Mouse (Mus musculus): ENCODE data around the gene Irf4. TPM values are rescaled to one million over a fixed set of nuclear protein-coding genes. Genes with fewer than 3 reads are reported as not detected.

Gene Irf4
- 1 to 10 TPM in 1 of 2 experiments, under 1 TPM in 1; 0.90 to 1.5 TPM for total RNA-seq (2021)
- long read RNA-seq, experiment 1 = 0 reads
- long read RNA-seq, experiment 2 = 0 reads

DNA sequence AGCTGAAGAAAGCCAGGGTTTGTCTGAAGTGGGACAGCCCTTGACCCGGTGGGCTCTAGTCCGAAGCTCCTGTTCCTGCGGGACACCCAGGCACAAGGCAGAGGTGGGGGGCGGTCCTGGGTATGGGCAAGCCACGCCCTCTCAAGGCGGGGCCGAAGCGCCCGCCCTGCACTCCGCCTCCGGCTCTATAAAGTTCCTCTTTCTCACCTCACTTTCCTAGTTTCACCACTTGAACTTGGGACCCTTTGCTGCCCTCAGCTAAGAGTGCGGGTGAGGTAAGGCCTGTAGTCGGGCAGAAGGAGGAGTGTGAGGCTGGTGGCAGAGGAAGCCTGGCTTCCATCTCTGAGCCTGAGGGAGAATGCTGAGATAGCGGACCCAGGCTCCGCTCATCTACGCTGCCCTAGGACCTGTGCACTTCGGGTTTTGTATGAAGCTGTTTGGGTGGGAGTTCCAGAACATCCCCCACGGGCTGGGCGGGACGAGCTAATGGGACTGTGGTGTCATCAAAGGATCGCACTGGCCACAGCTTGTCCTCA is at the start of gene Irf4:
TSS of gene Irf4 (plus strand) at position 206 of the 536 bp plus-strand sequence.
- no peak for DNase-seq (ENCODE audit: low spot score in 2 of 2)

DNA sequence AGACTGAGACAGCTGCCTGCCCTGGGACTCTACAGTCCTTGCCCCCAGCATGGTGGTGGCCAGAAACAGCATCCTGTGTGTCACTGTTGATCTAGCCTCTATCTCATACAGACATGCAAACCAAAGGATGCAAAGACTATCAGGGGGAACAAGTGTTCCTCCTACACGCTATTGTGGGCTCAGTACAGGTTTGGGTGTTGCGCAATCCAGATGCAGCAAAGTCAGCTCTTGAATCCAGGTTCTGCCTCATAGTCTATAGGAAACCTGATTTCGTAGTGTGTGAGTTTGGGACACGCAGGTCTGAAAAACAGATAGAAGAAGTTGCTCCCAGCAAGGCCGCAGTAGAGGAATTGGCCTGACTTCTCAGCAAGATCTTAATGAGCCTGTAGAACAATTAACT is 46.3 kb upstream of the Irf4 start:
- DNase-seq (ENCODE audit: low spot score in 2 of 2) = no peak

DNA sequence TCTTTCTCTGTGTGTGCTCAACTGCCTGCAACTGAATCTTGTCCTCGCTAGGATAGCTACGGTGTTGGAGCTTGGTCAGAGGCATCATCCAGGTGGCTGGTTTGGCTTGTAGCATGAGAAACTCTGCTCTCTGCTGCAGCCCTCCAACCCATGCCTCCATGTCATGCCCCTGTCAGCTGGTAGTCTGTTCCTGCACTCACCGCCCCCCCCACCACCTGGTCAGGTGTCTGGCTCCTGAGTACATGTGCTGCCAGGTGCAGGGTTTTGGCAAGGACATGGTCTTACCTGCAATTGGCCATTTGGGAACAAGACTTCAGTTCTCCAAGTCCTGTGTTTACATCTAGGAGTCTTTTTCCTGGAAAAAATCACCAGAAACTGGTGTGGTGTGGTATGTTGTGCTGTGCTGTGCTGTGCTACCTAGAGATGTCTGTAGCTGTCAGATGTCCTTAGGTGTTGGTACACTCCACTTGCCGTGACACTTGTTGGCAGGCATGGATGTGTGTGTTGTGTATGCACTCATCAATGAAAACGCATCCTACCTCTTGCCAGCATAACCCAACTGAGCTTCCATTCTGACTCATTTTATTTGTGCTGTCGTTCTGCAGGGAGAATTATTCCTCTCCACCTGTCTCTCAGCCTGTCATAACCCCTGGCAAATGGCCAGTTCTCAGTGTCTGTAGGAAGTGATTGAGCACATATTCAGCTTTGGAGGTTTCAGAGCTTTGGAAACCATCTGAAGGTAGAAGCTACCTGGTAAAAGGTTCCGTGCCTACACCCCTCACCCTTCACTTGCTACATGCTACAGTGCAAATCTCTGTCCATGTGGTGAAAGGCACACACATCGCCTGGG is 44.6 kb upstream of the Irf4 start:
- no peak for DNase-seq (ENCODE audit: low spot score in 2 of 2)

DNA sequence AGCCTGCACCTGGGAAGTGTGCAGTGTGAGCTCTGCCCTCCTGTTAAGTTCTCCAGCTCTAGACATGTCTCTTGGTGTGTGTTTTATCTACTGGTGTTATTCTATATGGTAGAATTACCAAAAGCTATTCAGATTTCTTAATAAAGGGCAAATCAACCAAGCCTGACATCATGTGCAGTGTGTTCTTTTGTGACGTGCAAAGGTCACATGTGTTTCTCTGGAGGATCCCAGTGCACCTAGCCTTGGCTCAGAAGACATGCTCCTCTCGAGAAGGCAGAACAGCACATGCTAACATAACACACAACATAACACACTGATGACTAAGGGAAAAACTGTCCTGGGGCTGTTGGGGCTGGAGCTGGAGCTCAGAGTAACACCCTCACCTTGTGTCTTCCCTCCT is 38.0 kb upstream of the Irf4 start:
- no peak for DNase-seq (ENCODE audit: low spot score in 2 of 2)

DNA sequence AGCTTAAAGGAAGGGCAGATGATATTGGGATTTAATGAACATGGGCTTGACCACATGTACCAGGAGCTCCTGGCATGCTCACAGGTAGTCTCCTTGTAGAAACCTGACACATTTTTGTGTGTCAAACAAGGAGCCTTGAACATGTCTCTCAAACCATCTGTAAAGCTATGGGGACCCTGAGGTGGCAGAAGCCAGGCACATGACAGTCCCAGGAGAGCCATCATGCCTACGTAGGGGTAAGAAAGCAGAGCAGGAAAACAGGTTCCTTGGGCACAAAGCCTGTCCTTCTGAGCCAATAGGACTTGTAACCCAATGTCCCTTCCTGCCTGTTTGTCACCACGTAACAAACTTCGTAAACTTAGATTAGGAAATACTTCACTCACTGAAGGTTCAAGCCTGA is 37.3 kb upstream of the Irf4 start:
- no peak for DNase-seq (ENCODE audit: low spot score in 2 of 2)

DNA sequence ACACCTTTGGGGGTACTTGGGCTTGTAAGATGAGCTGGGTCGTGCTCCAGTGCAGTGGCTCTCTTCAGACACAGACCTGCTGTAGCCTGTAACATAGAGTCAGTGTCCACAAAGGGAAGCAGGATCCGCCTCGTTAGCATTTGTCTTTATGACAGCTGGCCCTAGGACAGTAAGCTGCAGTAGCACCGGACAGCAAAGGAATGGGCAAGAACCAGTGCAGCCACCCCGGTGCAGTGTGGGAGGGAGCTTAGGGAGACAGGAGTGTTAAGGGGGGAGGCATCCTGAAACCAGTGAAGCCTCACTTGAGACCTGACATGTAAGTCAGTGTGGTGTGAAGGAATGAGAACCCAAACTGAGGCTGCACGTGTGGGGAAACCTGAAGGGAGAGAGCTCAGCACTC is 36.7 kb upstream of the Irf4 start:
- no peak for DNase-seq (ENCODE audit: low spot score in 2 of 2)

- no peak for DNase-seq (ENCODE audit: low spot score in 2 of 2)
These were observed 35.4 kb upstream of the Irf4 start for GRCm38 (mm10) chr13:30713621-30714020.

- no peak for DNase-seq (ENCODE audit: low spot score in 2 of 2)
These were observed 34.5 kb upstream of the Irf4 start for GRCm38 (mm10) chr13:30714552-30714951.

DNA sequence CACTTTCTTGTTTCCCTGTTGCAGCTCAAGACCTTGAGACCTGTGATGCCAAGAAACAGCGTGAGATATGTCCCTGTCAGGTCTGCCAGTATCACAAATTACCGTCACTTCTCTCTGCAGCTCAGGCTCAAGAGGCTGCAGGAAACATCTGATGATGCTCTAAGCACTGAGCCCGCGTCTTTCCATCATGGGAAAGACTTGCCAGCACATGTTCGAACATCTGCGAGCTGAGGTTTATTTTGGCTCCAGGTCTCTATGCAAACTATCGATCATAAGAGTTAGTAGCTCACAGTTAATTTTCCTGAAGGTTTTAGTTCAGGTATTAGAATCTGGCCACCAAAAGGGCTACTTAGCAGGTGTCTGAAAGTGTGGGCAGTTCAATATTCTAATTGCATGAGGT is 34.0 kb upstream of the Irf4 start:
- no peak for DNase-seq (ENCODE audit: low spot score in 2 of 2)

DNA sequence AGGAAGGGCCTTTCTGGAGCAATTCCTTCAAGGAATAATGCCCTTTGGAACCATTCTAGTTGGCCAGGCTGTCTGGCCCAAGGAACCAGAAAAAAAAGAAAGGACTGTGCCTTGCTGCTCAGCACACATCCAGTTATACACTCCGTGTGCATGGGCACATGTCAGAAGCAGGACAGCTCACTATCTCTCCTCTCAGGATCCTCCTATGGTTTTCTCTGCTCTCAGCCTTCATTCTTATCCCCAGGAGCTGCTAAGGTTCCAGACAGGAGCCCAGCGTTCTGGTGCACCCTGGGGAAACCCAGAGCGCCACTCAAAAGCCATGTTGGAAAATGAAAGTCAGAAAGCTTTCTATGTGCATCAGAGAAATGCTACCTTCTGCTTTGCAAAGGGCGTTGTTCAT is 33.5 kb upstream of the Irf4 start:
- DNase-seq (ENCODE audit: low spot score in 2 of 2) = no peak

DNA sequence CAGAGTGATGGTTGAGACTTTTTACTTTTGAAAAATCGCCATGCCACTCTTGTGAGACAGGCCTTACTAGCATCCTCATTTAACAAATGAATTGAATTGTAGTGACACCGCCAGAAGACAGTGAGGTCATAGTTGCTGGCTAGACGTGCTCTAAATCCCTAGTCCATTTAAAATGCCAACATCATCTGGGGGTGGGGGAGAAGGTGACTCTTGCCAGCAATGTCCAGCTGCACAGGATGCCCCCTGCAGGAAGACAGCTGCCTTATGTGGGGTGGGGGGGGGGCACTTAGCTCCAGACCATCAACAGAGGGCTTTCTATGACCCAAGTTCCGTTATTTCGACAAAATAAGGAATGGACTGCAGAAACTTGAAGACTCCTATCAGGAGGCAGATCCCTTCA is 32.4 kb upstream of the Irf4 start:
- no peak for DNase-seq (ENCODE audit: low spot score in 2 of 2)

- no peak for DNase-seq (ENCODE audit: low spot score in 2 of 2)
These were observed 26.4 kb upstream of the Irf4 start for GRCm38 (mm10) chr13:30722601-30723000.

DNA sequence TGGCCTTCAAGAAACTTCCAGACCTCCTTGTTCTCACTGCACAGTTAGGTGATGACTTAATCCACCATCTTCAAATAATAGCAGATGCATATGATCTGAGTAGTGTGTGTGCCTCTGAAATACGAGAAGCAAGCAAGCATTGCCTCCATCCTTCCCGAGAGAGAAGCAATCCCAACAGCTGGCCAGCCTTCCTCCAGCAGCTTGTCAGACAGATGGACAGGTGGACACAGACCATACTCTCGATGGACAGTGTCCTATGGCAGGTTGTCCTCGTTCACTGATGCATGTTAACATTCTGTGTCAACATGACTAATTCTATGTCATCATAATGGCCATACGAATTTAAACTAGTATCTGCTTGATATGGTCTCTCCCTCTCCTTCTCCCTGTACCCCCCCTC is 25.8 kb upstream of the Irf4 start:
- DNase-seq (ENCODE audit: low spot score in 2 of 2) = no peak

DNA sequence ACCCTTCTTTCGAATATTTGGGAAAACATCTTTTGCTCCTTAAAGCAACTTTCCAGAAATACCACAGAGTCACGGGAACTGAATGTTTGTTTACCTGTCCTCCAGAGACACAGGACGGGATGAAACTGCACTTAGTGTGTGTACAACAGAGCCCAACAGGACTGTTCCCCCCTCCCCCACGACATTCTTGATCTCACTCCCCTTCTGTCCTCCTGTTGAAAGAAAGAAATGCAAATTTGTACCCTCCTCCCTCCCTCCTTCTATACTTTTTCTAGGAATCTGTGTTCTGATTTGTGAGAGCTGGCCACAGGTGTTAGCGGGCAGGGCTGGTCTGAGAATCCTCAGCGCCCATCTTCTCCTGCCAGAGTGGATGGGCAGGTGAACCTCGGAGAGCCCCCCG is 25.2 kb upstream of the Irf4 start:
- no peak for DNase-seq (ENCODE audit: low spot score in 2 of 2)

DNA sequence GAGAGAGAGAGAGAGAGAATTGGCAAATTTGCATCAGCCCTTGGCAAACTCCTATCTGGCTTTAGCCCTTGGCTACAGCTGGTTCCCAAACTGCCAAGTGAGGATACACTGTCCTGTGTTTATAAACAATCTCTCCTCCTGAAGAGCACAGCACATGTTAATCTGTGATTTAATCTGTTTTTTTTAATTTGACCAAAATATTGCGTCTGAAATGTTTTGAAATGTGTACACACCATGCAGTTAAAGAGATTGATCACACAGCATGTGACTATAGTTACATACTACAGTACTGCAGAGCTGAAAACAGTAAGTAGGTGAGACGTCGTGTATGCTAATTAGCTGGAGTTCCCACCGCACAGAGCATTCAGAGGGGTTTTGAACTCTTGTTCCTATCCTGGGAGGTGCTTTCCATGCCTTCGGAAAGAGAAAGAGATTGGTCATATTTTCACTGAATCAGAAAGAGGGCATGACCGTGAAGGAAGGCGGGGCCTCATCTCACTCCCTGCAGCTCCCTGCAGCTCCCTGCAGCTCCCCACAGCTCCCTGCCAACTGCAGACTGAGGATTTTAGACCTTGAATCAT is 24.2 kb upstream of the Irf4 start:
- no peak for DNase-seq (ENCODE audit: low spot score in 2 of 2)

GRCm38 (mm10) chr13:30726879-30727278 is 22.1 kb upstream of the Irf4 start:
- no peak for DNase-seq (ENCODE audit: low spot score in 2 of 2)

GRCm38 (mm10) chr13:30728155-30728554 is 20.9 kb upstream of the Irf4 start:
- DNase-seq (ENCODE audit: low spot score in 2 of 2) = no peak

DNA sequence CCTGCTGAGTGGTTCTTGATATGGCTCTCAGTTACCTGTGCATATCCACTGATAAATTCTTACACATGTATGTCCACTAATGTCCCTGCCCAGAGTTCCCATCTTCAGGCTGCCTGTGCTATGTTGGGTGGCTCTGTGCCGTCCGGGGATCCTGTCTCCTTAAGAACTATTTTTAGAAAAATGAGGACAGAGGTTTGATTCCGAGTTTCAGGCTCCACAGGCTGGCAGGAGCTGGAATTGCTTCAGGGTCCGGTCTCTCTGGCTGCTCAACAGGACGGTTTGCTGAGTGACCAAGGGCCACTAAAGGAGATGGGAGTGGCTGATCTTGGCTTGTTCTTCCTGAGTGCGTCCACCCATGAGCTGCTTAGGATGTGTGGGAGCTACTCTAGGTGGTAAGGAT is 19.8 kb upstream of the Irf4 start:
- DNase-seq (ENCODE audit: low spot score in 2 of 2) = no peak

DNA sequence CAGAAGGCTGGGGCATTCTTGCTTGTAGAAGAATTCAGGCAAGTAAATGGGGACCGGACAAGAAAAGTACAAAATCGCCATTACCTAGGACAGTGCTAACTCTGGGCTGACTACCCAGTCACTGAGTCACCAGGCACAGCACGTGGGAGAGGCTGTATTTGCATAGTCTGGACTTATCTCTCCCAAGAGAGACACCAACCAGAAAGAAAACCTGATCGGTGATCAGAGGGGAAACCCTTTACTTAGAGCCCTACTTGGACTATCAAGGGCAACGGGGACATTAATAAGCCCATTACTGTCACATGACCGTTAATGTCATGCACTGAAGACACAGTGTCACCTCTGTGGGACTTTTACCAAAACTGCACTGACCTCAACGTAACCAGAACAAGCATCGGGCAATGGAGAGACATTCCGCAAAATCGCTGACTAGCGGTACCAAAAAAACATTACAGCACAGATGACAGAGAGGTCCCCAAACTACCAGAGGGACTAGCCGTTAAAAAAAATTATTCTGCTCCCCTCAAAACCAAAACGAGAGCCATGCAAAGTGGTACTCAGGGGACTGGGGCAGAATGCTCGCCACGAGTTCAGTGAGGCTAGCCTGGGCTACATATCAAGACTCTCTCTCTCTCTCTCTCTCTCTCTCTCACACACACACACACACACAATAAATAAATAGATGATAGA is 18.8 kb upstream of the Irf4 start:
- DNase-seq (ENCODE audit: low spot score in 2 of 2) = no peak

- no peak for DNase-seq (ENCODE audit: low spot score in 2 of 2)
These were observed 16.1 kb upstream of the Irf4 start for GRCm38 (mm10) chr13:30732709-30733445.

DNA sequence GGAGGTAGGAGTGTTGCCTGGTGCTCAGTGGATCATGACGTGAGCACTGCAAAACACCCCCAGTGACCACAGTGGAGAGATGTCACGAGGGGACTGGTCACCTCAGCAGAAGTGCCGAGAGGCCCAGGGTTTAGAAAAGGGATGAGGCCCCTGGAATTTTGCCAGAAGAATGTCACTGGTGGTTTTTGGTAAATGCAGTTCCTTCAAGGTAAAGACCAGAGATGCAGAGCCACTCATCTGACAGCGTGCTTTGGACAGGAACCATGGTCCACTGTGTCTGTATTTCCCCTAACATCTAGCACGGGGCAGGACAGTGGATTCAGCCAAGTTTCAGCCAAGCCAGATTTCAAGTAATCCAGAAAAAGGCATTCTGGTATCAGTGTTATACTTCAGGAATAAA is 12.3 kb upstream of the Irf4 start:
- DNase-seq (ENCODE audit: low spot score in 2 of 2) = no peak
